ENCODE assay signal across 7 mouse cellular contexts in genomic region chr13:83732283-83733121, GRCm38 (mm10).
DNase-seq lines count a peak whose midpoint lies in the region; ATAC-seq lines count a peak whose summit lies in the region.

No protein-coding gene starts in this region.

- H3K4me3 ChIP-seq in megakaryocyte, embryonic 14.5 days (replicated peaks) = peak overlapping the region; percentile 86
- peak overlapping the region; percentile 85 for H3K4me3 ChIP-seq in hindbrain, embryonic 10.5 days

- under 1% methylated on average over 31 of the region's 31 CpGs for WGBS in hindbrain, embryonic 10.5 days

- no peaks in the 10 kb centered on the region for H3K9me3 ChIP-seq in megakaryocyte, embryonic 14.5 days
- no peaks in the 10 kb centered on the region for H3K9me3 ChIP-seq in hindbrain, embryonic 10.5 days

- ATAC-seq in megakaryocyte, adult 5-6 weeks (ENCODE audit: poor library complexity, severe bottlenecking) = no peak
- 0 out of 2 replicates have a peak, but pooled peaks have one; percentile 13 for ATAC-seq in megakaryocyte progenitor cell, adult 5-6 weeks (replicated peaks; ENCODE audit: poor library complexity)

- peak; percentile 67 to 74 for DNase-seq in cerebellum, postnatal 14 days
- DNase-seq in hindbrain, embryonic 10.5 days (ENCODE audit: low spot score) = peak; percentile 78
- no peak for DNase-seq in yolk sac, embryonic 10.5 days (ENCODE audit: low spot score)
- no peak for DNase-seq in spleen, postnatal 10 days (ENCODE audit: low spot score in 2 of 2)

- H3K36me3 ChIP-seq in megakaryocyte, embryonic 14.5 days (replicated peaks; ENCODE audit: low read length) = no peaks in the 10 kb centered on the region
- peaks cover 40% of the 10 kb centered on the region for H3K36me3 ChIP-seq in hindbrain, embryonic 10.5 days

- H3K27ac ChIP-seq in hindbrain, embryonic 10.5 days = peak overlapping the region; percentile 99

- peaks cover 53% of the 10 kb centered on the region for H3K4me1 ChIP-seq in megakaryocyte, embryonic 14.5 days
- H3K4me1 ChIP-seq in hindbrain, embryonic 10.5 days (replicated peaks) = peaks cover 18% of the 10 kb centered on the region; the same call in 1 of the 2 replicates

- H3K27me3 ChIP-seq in megakaryocyte, embryonic 14.5 days (replicated peaks) = peaks cover 93% of the 10 kb centered on the region
- H3K27me3 ChIP-seq in hindbrain, embryonic 10.5 days (ENCODE audit: insufficient read depth, poor library complexity, severe bottlenecking) = peaks cover 55% of the 10 kb centered on the region

Comparison
In these comparisons a context has a peak if more than half of its experiments do, and no peak if none do; other contexts are left out.
1. DNase-seq: peak in cerebellum, postnatal 14 days (2 of 2) and hindbrain, embryonic 10.5 days (single experiment); none in yolk sac, embryonic 10.5 days (single experiment) and spleen, postnatal 10 days (0 of 2).